1 mouse cellular context compared by ENCODE assay signal in genomic region chr16:19883776-19884513, GRCm38 (mm10).
TF ChIP-seq lines count a peak whose summit lies in the region.

No protein-coding gene starts in this region.

TF ChIP-seq in CH12.LX, 34 proteins besides CTCF, POLR2A, EP300 and RAD21 (continued from another document):
- peak; percentile 99 for TF ChIP-seq TCF12 (IDR thresholded peaks at IDR 0.05; ENCODE audit: low read depth, low read length)
- TF ChIP-seq HCFC1 (IDR thresholded peaks at IDR 0.05; ENCODE audit: low read depth, low read length) = peak; percentile 62
- peak; percentile 77; the same call in 1 of the 2 replicates for TF ChIP-seq MXI1 (IDR thresholded peaks at IDR 0.05; ENCODE audit: low read depth, low read length)
- TF ChIP-seq NELFE (IDR thresholded peaks at IDR 0.05; ENCODE audit: low read depth, low read length) = peak; percentile 86
- peak; percentile 70; the same call in 1 of the 2 replicates for TF ChIP-seq MYC (IDR thresholded peaks at IDR 0.05; ENCODE audit: low read depth, low read length)
- TF ChIP-seq MEF2A (IDR thresholded peaks at IDR 0.05; ENCODE audit: borderline replicate concordance, low read depth, low read length) = peak; percentile 99
- TF ChIP-seq ZNF384 (IDR thresholded peaks at IDR 0.05; ENCODE audit: low read depth, low read length) = peak; percentile 49
- TF ChIP-seq MAZ (IDR thresholded peaks at IDR 0.05; ENCODE audit: low read depth, low read length) = peak; percentile 95
- TF ChIP-seq E2F4 (IDR thresholded peaks at IDR 0.05; ENCODE audit: insufficient replicate concordance, low read depth, low read length) = peak; percentile 86; the same call in 1 of the 2 replicates
- TF ChIP-seq GABPA (IDR thresholded peaks at IDR 0.05; ENCODE audit: insufficient replicate concordance, low read depth, low read length) = peak; percentile 50; the same call in 1 of the 2 replicates
- peak; percentile 86 for TF ChIP-seq CHD1 (IDR thresholded peaks at IDR 0.05; ENCODE audit: low read depth, low read length)
- TF ChIP-seq POLR2AphosphoS2 (IDR thresholded peaks at IDR 0.05; ENCODE audit: low read depth, low read length) = peak; percentile 78; the same call in 1 of the 2 replicates
- peak; percentile 95 for TF ChIP-seq TBP (conservative IDR thresholded peaks at IDR 0.05; ENCODE audit: low read depth, low read length)
